Mouse (Mus musculus) stomach, postnatal 0 days (tissue): ENCODE measurements around the gene Trpm4. TPM values are rescaled to one million over a fixed set of nuclear protein-coding genes. Genes with fewer than 3 reads are reported as not detected.
A peak's percentile ranks its signal among the peaks of the same experiment; 100 is the strongest.

Source experiments
- ATAC-seq: fragments of 200-750 bp; cut with Nextera tagmentation; 2 replicates; pipeline ENCODE4 v1.8.0; 2017; ENCODE audit not compliant: low FRiP score, low TSS enrichment
- DNase-seq: peaks from one replicate; pipeline ENCODE4 v3.0.0-alpha.2; 2016; ENCODE audit warnings: low spot score
- H3K27ac ChIP-seq: fragments of 300-500 bp; sonication (generic); replicated peaks from 2 replicates; pipeline ENCODE4 v1.5.1; 2014; ENCODE audit warnings: mild to moderate bottlenecking, control low read depth
- H3K27me3 ChIP-seq: fragments of 300-500 bp; sonication (generic); 2 replicates; pipeline ENCODE4 v1.6.1; 2014; ENCODE audit warnings: low read length; ENCODE audit not compliant: control insufficient read depth, insufficient read depth
- H3K36me3 ChIP-seq: fragments of 300-500 bp; sonication (generic); 2 replicates; pipeline ENCODE4 v1.6.1; 2014; ENCODE audit warnings: low read length, mixed read lengths; ENCODE audit not compliant: control insufficient read depth, insufficient read depth
- H3K4me1 ChIP-seq: fragments of 300-500 bp; sonication (generic); replicated peaks from 2 replicates; pipeline ENCODE4 v1.6.1; 2014; ENCODE audit warnings: antibody characterized with exemption; ENCODE audit not compliant: control insufficient read depth, insufficient read depth
- H3K4me2 ChIP-seq: fragments of 300-500 bp; sonication (generic); replicated peaks from 2 replicates; pipeline ENCODE4 v1.6.1; 2014; ENCODE audit warnings: low read depth, mild to moderate bottlenecking, control low read depth, moderate library complexity
- H3K4me3 ChIP-seq: fragments of 300-500 bp; sonication (generic); 2 replicates; pipeline ENCODE4 v1.5.1; 2014; ENCODE audit warnings: low read depth, low read length, control low read depth
- H3K9ac ChIP-seq: fragments of 300-500 bp; sonication (generic); 2 replicates; pipeline ENCODE4 v1.6.1; 2014; ENCODE audit warnings: mild to moderate bottlenecking, low read length, control low read depth, mixed read lengths
- H3K9me3 ChIP-seq: fragments of 300-500 bp; sonication (generic); 2 replicates; pipeline ENCODE4 v1.6.1; 2016; ENCODE audit warnings: low read length; ENCODE audit not compliant: control insufficient read depth
- CTCF ChIP-seq: IDR thresholded peaks from 2 replicates; pipeline ENCODE4 v1.5.1; 2016; ENCODE audit warnings: antibody characterized with exemption, low read depth, mild to moderate bottlenecking, moderate library complexity
- EP300 ChIP-seq: optimal IDR thresholded peaks from 2 replicates; pipeline ENCODE3; 2016; ENCODE audit warnings: antibody characterized with exemption
- WGBS: fragments of 180-500 bp; shearing (Covaris S2); extraction: QIAGEN DNeasy Blood & Tissue Kit; methylation state at CpG from one replicate; pipeline ENCODE4 v1.1.7; 2014; 5-methylcytosine and 5-hydroxymethylcytosine counted together
- polyA plus RNA-seq: library from polyadenylated mRNA; unstranded; fragments of >200 nt; fragmentation: Nextera tagmentation; extraction: Ambion mirVana; gene quantifications from 2 replicates; pipeline ENCODE4 v1.2.1, GENCODE M21; 2015

Trpm4 gene
- polyA plus RNA-seq, 1 experiment from 2014 or later = 23.7 TPM

GRCm38 (mm10) chr7:45337469-45337868, 3.9 kb upstream of the Trpm4 start:
- Histone ChIP-seq H3K9ac (no peak overlapping the region), H3K9me3 (no peaks in the 10 kb centered on the region), H3K36me3 (no peaks in the 10 kb centered on the region), H3K27me3 (no peaks in the 10 kb centered on the region), H3K4me1 (peaks cover 22% of the 10 kb centered on the region), H3K4me3 (no peak overlapping the region), H3K27ac (no peak overlapping the region), H3K4me2 (0 out of 2 replicates have a peak overlapping the region, but pooled peaks have one; percentile 72)
- no peak for ATAC-seq
- no peak for TF ChIP-seq EP300
- TF ChIP-seq CTCF = no peak
- no peak for DNase-seq
- WGBS = 12% methylated on average over 4 of the region's 4 CpGs

GRCm38 (mm10) chr7:45336319-45336718, 2.7 kb upstream of the Trpm4 start:
- Histone ChIP-seq H3K27ac (no peak overlapping the region), H3K4me2 (no peak overlapping the region), H3K9ac (no peak overlapping the region), H3K27me3 (no peaks in the 10 kb centered on the region), H3K4me3 (no peak overlapping the region), H3K36me3 (no peaks in the 10 kb centered on the region), H3K4me1 (peaks cover 25% of the 10 kb centered on the region), H3K9me3 (no peaks in the 10 kb centered on the region)
- ATAC-seq (no peak), DNase-seq (no peak)
- WGBS = 97% methylated on average over 4 of the region's 4 CpGs
- TF ChIP-seq CTCF (no peak), EP300 (no peak)

GRCm38 (mm10) chr7:45335056-45335455, 1.5 kb upstream of the Trpm4 start, which contains the start of gene Hrc:
TSS of gene Hrc (plus strand) at chr7:45335290.
- DNase-seq = no peak
- TF ChIP-seq EP300 (no peak), CTCF (no peak)
- H3K27ac ChIP-seq = peak within 1 kb of the TSS; percentile 35; the same call in 1 of the 2 replicates
- ATAC-seq = no peak
- H3K9me3 ChIP-seq = no peaks in the 10 kb centered on the region
- H3K36me3 ChIP-seq = no peaks in the 10 kb centered on the region
- peak within 1 kb of the TSS; percentile 71; the same call in 1 of the 2 replicates for H3K4me3 ChIP-seq
- WGBS = 25% methylated on average over 5 of the region's 5 CpGs
- no peaks in the 10 kb centered on the region for H3K27me3 ChIP-seq
- peaks cover 17% of the 10 kb centered on the region for H3K4me1 ChIP-seq
- H3K9ac ChIP-seq = no peak within 1 kb of the TSS; the same call in 1 of the 2 replicates
- H3K4me2 ChIP-seq = peak within 1 kb of the TSS; percentile 84

DNA sequence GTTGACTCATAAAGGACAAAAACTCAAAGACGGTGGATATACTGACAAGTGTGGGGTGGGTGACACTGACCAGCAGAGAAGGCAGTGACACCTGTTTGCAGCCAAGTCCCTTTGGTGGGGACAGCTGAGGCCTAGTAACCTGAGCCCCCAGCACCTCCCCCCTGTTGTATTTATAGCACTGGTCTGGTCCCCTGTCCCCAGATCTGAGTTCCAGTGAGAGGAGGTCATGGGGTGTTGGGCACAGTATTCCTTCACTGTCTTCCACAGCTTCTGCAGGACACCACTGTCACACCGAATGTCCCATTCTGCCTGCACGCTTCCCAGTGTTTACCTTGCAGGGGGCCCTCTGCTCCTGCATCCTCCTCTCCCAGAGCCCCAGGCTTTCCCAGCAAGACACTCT, 1.0 kb upstream of the Trpm4 start:
- Histone ChIP-seq H3K9ac (no peak overlapping the region; the same call in 1 of the 2 replicates), H3K36me3 (no peaks in the 10 kb centered on the region), H3K27me3 (no peaks in the 10 kb centered on the region), H3K4me1 (peaks cover 17% of the 10 kb centered on the region), H3K4me3 (no peak overlapping the region), H3K9me3 (no peaks in the 10 kb centered on the region), H3K27ac (no peak overlapping the region), H3K4me2 (no peak overlapping the region)
- WGBS = 19% methylated on average over 3 of the region's 3 CpGs
- TF ChIP-seq EP300 = no peak
- TF ChIP-seq CTCF = no peak
- no peak for DNase-seq
- no peak for ATAC-seq

DNA sequence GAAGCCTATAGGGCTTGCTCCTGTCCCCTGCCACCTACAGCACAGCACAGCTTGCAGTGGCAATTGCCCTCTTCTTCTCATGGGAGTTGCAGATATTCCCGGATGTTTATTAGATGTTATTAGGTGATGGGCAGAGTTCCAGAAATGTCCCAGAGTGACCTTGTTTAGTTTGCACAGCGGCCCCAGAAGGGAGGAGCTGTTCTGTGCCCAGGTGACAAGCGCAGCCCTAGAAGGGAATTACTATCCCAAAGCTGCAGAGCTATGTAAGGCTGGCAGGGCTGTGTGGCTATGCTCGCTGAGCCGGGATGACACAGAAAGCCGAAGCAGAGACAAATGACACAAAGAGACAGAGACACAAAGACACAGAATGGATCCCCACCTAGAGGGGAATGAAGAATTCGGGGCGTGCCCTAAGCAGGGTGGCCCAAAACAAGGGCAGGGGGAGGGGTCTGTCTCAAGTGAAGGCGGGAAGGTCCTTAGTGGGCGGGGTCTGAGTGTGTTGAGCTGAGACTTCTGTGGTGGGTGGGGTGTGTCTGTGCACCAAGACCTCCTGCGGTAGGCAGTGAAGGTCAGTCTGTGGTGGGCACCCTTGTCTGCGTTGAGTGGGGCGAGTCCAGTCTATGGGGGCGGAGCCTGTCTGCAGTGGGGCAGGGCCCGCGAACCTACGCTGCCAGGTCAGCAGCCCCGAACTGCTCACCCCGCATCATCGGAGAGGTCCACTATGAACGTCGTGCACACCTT, 725 bp downstream of the Trpm4 start:
- Histone ChIP-seq H3K4me1 (peaks cover 11% of the 10 kb centered on the region), H3K27ac (peak overlapping the region; percentile 91), H3K27me3 (no peaks in the 10 kb centered on the region), H3K4me3 (peak overlapping the region; percentile 71), H3K36me3 (no peaks in the 10 kb centered on the region), H3K4me2 (peak overlapping the region; percentile 84), H3K9ac (peak overlapping the region; percentile 77), H3K9me3 (no peaks in the 10 kb centered on the region)
- WGBS = under 1% methylated on average over 22 of the region's 22 CpGs
- ATAC-seq (peak; percentile 63), DNase-seq (peak; percentile 62)
- TF ChIP-seq CTCF (no peak), EP300 (no peak)

- ATAC-seq (no peak), DNase-seq (no peak)
- Histone ChIP-seq H3K27me3 (no peaks in the 10 kb centered on the region), H3K27ac (no peak overlapping the region), H3K4me2 (no peak overlapping the region), H3K4me3 (no peak overlapping the region), H3K4me1 (peaks cover 8% of the 10 kb centered on the region), H3K36me3 (no peaks in the 10 kb centered on the region), H3K9me3 (no peaks in the 10 kb centered on the region), H3K9ac (no peak overlapping the region)
- TF ChIP-seq CTCF (peak; percentile 45), EP300 (no peak)
- WGBS = 82% methylated on average over 6 of the region's 6 CpGs
Measured at GRCm38 (mm10) chr7:45331502-45331901, 2.1 kb downstream of the Trpm4 start.
